ENCODE assay signal across 11 mouse cellular contexts in the genomic region with DNA sequence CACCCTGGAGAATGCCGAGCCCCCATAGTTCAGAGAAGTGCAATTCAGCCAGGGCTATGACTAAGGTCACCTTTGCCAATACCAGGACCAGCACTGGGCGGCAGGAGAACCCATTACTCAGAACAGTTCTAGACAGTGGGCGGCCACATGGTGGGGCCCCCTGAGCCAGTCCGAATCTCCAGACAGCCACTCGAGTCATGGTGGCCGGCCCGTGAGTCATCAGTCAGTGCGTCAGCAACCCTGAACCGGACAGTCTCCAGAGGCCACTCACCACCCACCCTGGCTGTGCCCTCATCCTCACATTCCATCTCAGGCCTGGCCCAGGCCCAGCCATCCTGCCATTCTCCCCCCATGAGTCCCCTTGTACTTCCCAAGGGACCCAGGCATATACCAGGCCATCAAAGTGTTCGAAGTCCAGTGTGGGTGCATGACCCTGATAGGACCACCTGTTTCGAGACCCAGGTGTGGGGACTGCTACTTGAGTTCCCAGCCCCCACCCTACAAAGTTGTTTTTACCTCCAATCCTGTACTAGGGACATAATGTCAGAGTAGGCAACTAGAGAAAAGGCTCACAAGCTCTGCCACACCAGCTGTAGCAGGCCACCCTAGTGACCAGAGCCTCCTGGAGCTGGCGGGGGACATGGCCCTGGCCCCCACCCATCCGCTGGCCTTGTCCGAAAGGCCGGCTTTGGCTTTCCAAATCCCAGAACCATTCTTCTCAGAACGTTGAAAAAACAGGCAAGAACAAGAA. TPM values are rescaled to one million over a fixed set of nuclear protein-coding genes. Genes with fewer than 3 reads are reported as not detected.
DNase-seq lines count a peak whose midpoint lies in the region; ATAC-seq and TF ChIP-seq lines count a peak whose summit lies in the region.
"Had no signal": no experiment of that assay in that cellular context is flagged by ENCODE, and none has a peak within 500 bp of the region (broad histone marks: within the 10 kb centered on the region; RNA-seq: fewer than 3 reads in every experiment).

No protein-coding gene starts in this region.

- no peak overlapping the region for H3ac ChIP-seq in C2C12 (ENCODE audit: control insufficient read depth, insufficient read length, low read depth)

- no peaks in the 10 kb centered on the region for H3K27me3 ChIP-seq in forebrain, embryonic 12.5 days
- H3K27me3 ChIP-seq in forebrain, embryonic 10.5 days (ENCODE audit: poor library complexity, severe bottlenecking), result no peaks in the 10 kb centered on the region
- H3K27me3 ChIP-seq in kidney, postnatal 0 days (ENCODE audit: insufficient read depth, low read length), result no peaks in the 10 kb centered on the region
- no peaks in the 10 kb centered on the region for H3K27me3 ChIP-seq in C2C12 (ENCODE audit: control insufficient read depth, insufficient read depth, insufficient read length)
- no peaks in the 10 kb centered on the region for H3K27me3 ChIP-seq in heart, embryonic 15.5 days

- 0 out of 2 replicates have a peak, but pooled peaks cover 5% of the 10 kb centered on the region for H3K4me1 ChIP-seq in forebrain, embryonic 12.5 days
- peaks cover 30% of the 10 kb centered on the region for H3K4me1 ChIP-seq in forebrain, embryonic 10.5 days
- 0 out of 2 replicates have a peak, but pooled peaks cover 3% of the 10 kb centered on the region for H3K4me1 ChIP-seq in kidney, postnatal 0 days (replicated peaks; ENCODE audit: insufficient read depth, low read length)
- peaks cover 39% of the 10 kb centered on the region for H3K4me1 ChIP-seq in heart, embryonic 15.5 days (replicated peaks)

- H3K27ac ChIP-seq in forebrain, embryonic 12.5 days, result no peak overlapping the region
- no peak overlapping the region for H3K27ac ChIP-seq in forebrain, embryonic 10.5 days
- no peak overlapping the region for H3K27ac ChIP-seq in kidney, postnatal 0 days
- no peak overlapping the region for H3K27ac ChIP-seq in heart, embryonic 15.5 days

- peaks cover 73% of the 10 kb centered on the region for H3K79me2 ChIP-seq in C2C12 (ENCODE audit: control insufficient read depth, insufficient read depth)

- H3K4me2 ChIP-seq in forebrain, embryonic 12.5 days, result no peak overlapping the region
- H3K4me2 ChIP-seq in kidney, postnatal 0 days (ENCODE audit: low read length), result no peak overlapping the region
- H3K4me2 ChIP-seq in heart, embryonic 15.5 days, result no peak overlapping the region

- 91% methylated on average over 16 of the region's 16 CpGs for WGBS in forebrain, embryonic 12.5 days
- WGBS in forebrain, embryonic 10.5 days, result 91% methylated on average over 16 of the region's 16 CpGs
- 83% methylated on average over 16 of the region's 16 CpGs for WGBS in kidney, postnatal 0 days
- 76% methylated on average over 16 of the region's 16 CpGs for WGBS in heart, embryonic 15.5 days

- H3K9ac ChIP-seq in forebrain, embryonic 12.5 days, result no peak overlapping the region
- no peak overlapping the region for H3K9ac ChIP-seq in kidney, postnatal 0 days (ENCODE audit: low read depth, low read length)
- no peak overlapping the region for H3K9ac ChIP-seq in heart, embryonic 15.5 days
- H3K9ac ChIP-seq: liver, postnatal 0 days had no signal

- no peaks in the 10 kb centered on the region for H3K9me3 ChIP-seq in forebrain, embryonic 12.5 days
- no peaks in the 10 kb centered on the region; the same call in 1 of the 2 replicates for H3K9me3 ChIP-seq in forebrain, embryonic 10.5 days
- no peaks in the 10 kb centered on the region for H3K9me3 ChIP-seq in kidney, postnatal 0 days (replicated peaks; ENCODE audit: low read length)
- H3K9me3 ChIP-seq in heart, embryonic 15.5 days (replicated peaks), result no peaks in the 10 kb centered on the region

- DNase-seq in forebrain, embryonic 10.5 days (ENCODE audit: extremely low spot score, low spot score), result no peak
- DNase-seq in kidney, postnatal 0 days (ENCODE audit: low spot score), result no peak
- no peak for DNase-seq in kidney, postnatal 36 days
- no peak for DNase-seq in spleen, postnatal 14 days (ENCODE audit: low spot score in 2 of 2)
- DNase-seq in spleen, adult 12 weeks (ENCODE audit: low spot score), result no peak
- DNase-seq: B cell, adult 2 months; liver, postnatal 0 days had no signal

- peaks cover 21% of the 10 kb centered on the region for H3K79me3 ChIP-seq in C2C12 (ENCODE audit: low read depth)

- no peaks in the 10 kb centered on the region; the same call in 1 of the 2 replicates for H3K36me3 ChIP-seq in forebrain, embryonic 12.5 days (replicated peaks)
- H3K36me3 ChIP-seq in forebrain, embryonic 10.5 days (replicated peaks), result peaks cover 23% of the 10 kb centered on the region
- H3K36me3 ChIP-seq in kidney, postnatal 0 days (ENCODE audit: insufficient read depth, low read length), result 0 out of 2 replicates have a peak, but pooled peaks cover 2% of the 10 kb centered on the region
- peaks cover 20% of the 10 kb centered on the region for H3K36me3 ChIP-seq in C2C12 (ENCODE audit: control insufficient read depth, insufficient read depth)
- H3K36me3 ChIP-seq in heart, embryonic 15.5 days, result no peaks in the 10 kb centered on the region

- ATAC-seq in forebrain, embryonic 12.5 days (ENCODE audit: low FRiP score), result 0 out of 2 replicates have a peak, but pooled peaks have one; percentile 11
- ATAC-seq in kidney, postnatal 0 days (replicated peaks; ENCODE audit: low FRiP score, low read depth), result 0 out of 2 replicates have a peak, but pooled peaks have one; percentile 11
- ATAC-seq in heart, embryonic 15.5 days (replicated peaks; ENCODE audit: insufficient number of reproducible peaks, insufficient read depth, low FRiP score, low read depth), result 0 out of 2 replicates have a peak, but pooled peaks have one; percentile 7
- ATAC-seq: hindbrain, embryonic 16.5 days had no signal

- TF ChIP-seq CTCF in kidney, postnatal 0 days (IDR thresholded peaks at IDR 0.05; ENCODE audit: low read depth), result no peak
- no peak for TF ChIP-seq CTCF in C2C12 (IDR thresholded peaks at IDR 0.05; ENCODE audit: control insufficient read depth, insufficient read depth, insufficient read length)

- no peak overlapping the region for H3K4me3 ChIP-seq in forebrain, embryonic 12.5 days (replicated peaks)
- no peak overlapping the region for H3K4me3 ChIP-seq in forebrain, embryonic 10.5 days
- no peak overlapping the region for H3K4me3 ChIP-seq in kidney, postnatal 0 days (replicated peaks; ENCODE audit: low read depth, low read length)
- no peak overlapping the region for H3K4me3 ChIP-seq in C2C12 (ENCODE audit: insufficient read depth, poor library complexity, severe bottlenecking)
- H3K4me3 ChIP-seq in heart, embryonic 15.5 days, result no peak overlapping the region

TF ChIP-seq in C2C12, 6 proteins besides CTCF, POLR2A, EP300 and RAD21:
- TF ChIP-seq MYOG (IDR thresholded peaks at IDR 0.05; ENCODE audit: control insufficient read depth, extremely low read depth, insufficient read length), result no peak
- TF ChIP-seq FOSL1 (IDR thresholded peaks at IDR 0.05; ENCODE audit: insufficient read depth, low read length, poor library complexity, severe bottlenecking), result peak; percentile 84
- TF ChIP-seq MAX (IDR thresholded peaks at IDR 0.05), result peak; percentile 25
- peak; percentile 41 for TF ChIP-seq MYOD1 (IDR thresholded peaks at IDR 0.05; ENCODE audit: control insufficient read depth, insufficient read length, low read depth)
- no peak for TF ChIP-seq USF1 (IDR thresholded peaks at IDR 0.05; ENCODE audit: low read depth)
- TF ChIP-seq CEBPB (IDR thresholded peaks at IDR 0.05; ENCODE audit: low read depth), result no peak

RNA-seq across cellular contexts. Expression of a gene that starts 14.8 kb away (rescaled TPM):
- 18.3 and 18.6 TPM in 2 replicates for polyA plus RNA-seq in forebrain, embryonic 12.5 days (2016; fragmentation: Nextera tagmentation; extraction: Ambion mirVana)
- polyA plus RNA-seq in forebrain, embryonic 10.5 days (2016; fragmentation: Nextera tagmentation; extraction: Ambion mirVana), result 19.9 and 20.2 TPM in 2 replicates
- 19.1 and 19.5 TPM in 2 replicates for polyA plus RNA-seq in kidney, postnatal 0 days (2015; fragmentation: Nextera tagmentation; extraction: Ambion mirVana)
- 34.4 TPM for polyA plus RNA-seq in C2C12 (2012; fragmentation: generic; extraction: Trizol)
- polyA plus RNA-seq in heart, embryonic 15.5 days (2015; fragmentation: Nextera tagmentation; extraction: Ambion mirVana), result 8.7 and 12.7 TPM in 2 replicates

RNA-seq across cellular contexts. Expression of a gene that starts 22.6 kb away (rescaled TPM):
- polyA plus RNA-seq in forebrain, embryonic 12.5 days (2016; fragmentation: Nextera tagmentation; extraction: Ambion mirVana), result 18.3 and 22.0 TPM in 2 replicates
- polyA plus RNA-seq in forebrain, embryonic 10.5 days (2016; fragmentation: Nextera tagmentation; extraction: Ambion mirVana), result 14.8 and 16.4 TPM in 2 replicates
- polyA plus RNA-seq in kidney, postnatal 0 days (2015; fragmentation: Nextera tagmentation; extraction: Ambion mirVana), result 13.6 and 14.6 TPM in 2 replicates
- polyA plus RNA-seq in C2C12 (2012; fragmentation: generic; extraction: Trizol), result 11.7 TPM
- polyA plus RNA-seq in heart, embryonic 15.5 days (2015; fragmentation: Nextera tagmentation; extraction: Ambion mirVana), result 8.7 and 14.2 TPM in 2 replicates

RNA-seq across cellular contexts. Expression of a gene that starts 25.2 kb away (rescaled TPM):
- 17.0 and 17.6 TPM in 2 replicates for polyA plus RNA-seq in forebrain, embryonic 12.5 days (2016; fragmentation: Nextera tagmentation; extraction: Ambion mirVana)
- 16.7 and 19.5 TPM in 2 replicates for polyA plus RNA-seq in forebrain, embryonic 10.5 days (2016; fragmentation: Nextera tagmentation; extraction: Ambion mirVana)
- polyA plus RNA-seq in kidney, postnatal 0 days (2015; fragmentation: Nextera tagmentation; extraction: Ambion mirVana), result 3.0 and 3.5 TPM in 2 replicates
- polyA plus RNA-seq in C2C12 (2012; fragmentation: generic; extraction: Trizol), result 0.36 TPM
- polyA plus RNA-seq in heart, embryonic 15.5 days (2015; fragmentation: Nextera tagmentation; extraction: Ambion mirVana), result 0.24 and 0.96 TPM in 2 replicates
- polyA plus RNA-seq: liver, postnatal 0 days had no signal

RNA-seq across cellular contexts. Expression of a gene that starts 31.0 kb away (rescaled TPM):
- polyA plus RNA-seq in forebrain, embryonic 12.5 days (2016; fragmentation: Nextera tagmentation; extraction: Ambion mirVana), result 1.6 and 2.8 TPM in 2 replicates
- polyA plus RNA-seq in forebrain, embryonic 10.5 days (2016; fragmentation: Nextera tagmentation; extraction: Ambion mirVana), result 34.1 and 48.4 TPM in 2 replicates
- polyA plus RNA-seq in kidney, postnatal 0 days (2015; fragmentation: Nextera tagmentation; extraction: Ambion mirVana), result 31.3 and 33.7 TPM in 2 replicates
- 294 TPM for polyA plus RNA-seq in C2C12 (2012; fragmentation: generic; extraction: Trizol)
- 3.8 and 11.1 TPM in 2 replicates for polyA plus RNA-seq in heart, embryonic 15.5 days (2015; fragmentation: Nextera tagmentation; extraction: Ambion mirVana)

RNA-seq across cellular contexts. Expression of a gene that starts 44.6 kb away (rescaled TPM):
- polyA plus RNA-seq in forebrain, embryonic 12.5 days (2016; fragmentation: Nextera tagmentation; extraction: Ambion mirVana), result 126 and 127 TPM in 2 replicates
- 126 and 136 TPM in 2 replicates for polyA plus RNA-seq in forebrain, embryonic 10.5 days (2016; fragmentation: Nextera tagmentation; extraction: Ambion mirVana)
- 140 TPM in 2 replicates for polyA plus RNA-seq in kidney, postnatal 0 days (2015; fragmentation: Nextera tagmentation; extraction: Ambion mirVana)
- polyA plus RNA-seq in C2C12 (2012; fragmentation: generic; extraction: Trizol), result 199 TPM
- 116 and 117 TPM in 2 replicates for polyA plus RNA-seq in heart, embryonic 15.5 days (2015; fragmentation: Nextera tagmentation; extraction: Ambion mirVana)
